Mouse (Mus musculus): Measurements from ENCODE around the gene Ptger3. TPM values are rescaled to one million over a fixed set of nuclear protein-coding genes. Genes with fewer than 3 reads are reported as not detected.

The Ptger3 gene
- total RNA-seq (2021), result 10 to 100 TPM; 15.4 to 28.2 TPM
- long read RNA-seq, experiment 1, transcript Ptger3-202 (4 exons, 2,097 nt), result major isoform, 15 of 24 reads
- long read RNA-seq, experiment 1, transcript Ptger3-201 (3 exons, 3,148 nt), result minor isoform, 7 of 24 reads
- long read RNA-seq, experiment 1, partial matches to known transcripts, result 0 of 24 reads
- long read RNA-seq, experiment 1, other reads (novel, unspliced or antisense), result 2 of 24 reads
- long read RNA-seq, experiment 2, transcript Ptger3-202 (4 exons, 2,097 nt), result major isoform, 10 of 15 reads
- long read RNA-seq, experiment 2, partial matches to known transcripts, result 0 of 15 reads
- long read RNA-seq, experiment 2, other reads (novel, unspliced or antisense), result 2 of 15 reads

- DNase-seq, result peak; percentile 50 to 65
Measured at GRCm38 (mm10) chr3:157566725-157567565, at the start of gene Ptger3. Gene Ptger3, plus strand, starts transcription at chr3:157566892.

DNA sequence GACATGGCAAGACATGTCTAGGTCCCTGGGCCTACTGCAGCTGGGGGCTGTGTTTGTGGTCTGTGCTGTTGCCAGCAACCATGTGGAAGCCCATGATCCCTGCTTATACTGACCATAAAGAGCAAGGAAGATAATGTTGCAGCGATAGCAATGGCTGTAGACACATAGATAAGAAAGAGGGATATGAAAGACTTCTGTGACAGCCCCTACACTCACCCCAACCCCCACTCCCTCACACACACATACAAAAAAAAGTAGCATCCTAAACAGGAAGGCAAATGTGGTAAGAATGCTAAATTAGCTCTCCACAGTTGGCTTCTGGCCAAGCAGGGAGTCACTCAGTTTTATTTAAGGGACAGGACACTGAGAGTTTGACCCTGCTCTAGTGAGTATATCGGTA, 48.7 kb upstream of the Ptger3 start:
- DNase-seq, result no peak

- DNase-seq, result peak; percentile 17 to 43
Measured at GRCm38 (mm10) chr3:157520433-157520832, 46.3 kb upstream of the Ptger3 start.

DNA sequence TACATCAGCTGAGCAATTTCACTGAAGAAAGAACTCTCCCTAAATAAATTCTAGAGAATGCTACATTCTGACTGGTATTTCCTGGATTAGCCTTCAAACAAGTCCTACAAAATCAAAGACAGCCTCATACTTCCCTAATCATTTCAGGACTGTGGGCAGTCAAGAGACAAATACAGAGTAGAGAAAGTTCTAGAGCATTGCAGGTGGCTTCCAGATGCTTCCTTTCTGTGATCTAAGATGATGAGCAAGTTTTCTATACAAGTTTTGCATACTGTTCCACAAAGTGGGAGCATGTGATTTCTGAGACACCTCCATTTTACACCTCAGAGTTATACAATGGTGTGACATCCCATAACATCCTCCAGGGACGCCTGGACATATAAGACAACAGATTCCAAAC, 42.9 kb upstream of the Ptger3 start:
- no peak for DNase-seq

GRCm38 (mm10) chr3:157531585-157531984, 35.1 kb upstream of the Ptger3 start:
- DNase-seq, result no peak

- DNase-seq, result peak; percentile 94 to 97
Measured at GRCm38 (mm10) chr3:157533964-157534785, 32.5 kb upstream of the Ptger3 start, which contains the start of gene Zranb2. Gene Zranb2, plus strand, starts transcription at chr3:157534160.

DNA sequence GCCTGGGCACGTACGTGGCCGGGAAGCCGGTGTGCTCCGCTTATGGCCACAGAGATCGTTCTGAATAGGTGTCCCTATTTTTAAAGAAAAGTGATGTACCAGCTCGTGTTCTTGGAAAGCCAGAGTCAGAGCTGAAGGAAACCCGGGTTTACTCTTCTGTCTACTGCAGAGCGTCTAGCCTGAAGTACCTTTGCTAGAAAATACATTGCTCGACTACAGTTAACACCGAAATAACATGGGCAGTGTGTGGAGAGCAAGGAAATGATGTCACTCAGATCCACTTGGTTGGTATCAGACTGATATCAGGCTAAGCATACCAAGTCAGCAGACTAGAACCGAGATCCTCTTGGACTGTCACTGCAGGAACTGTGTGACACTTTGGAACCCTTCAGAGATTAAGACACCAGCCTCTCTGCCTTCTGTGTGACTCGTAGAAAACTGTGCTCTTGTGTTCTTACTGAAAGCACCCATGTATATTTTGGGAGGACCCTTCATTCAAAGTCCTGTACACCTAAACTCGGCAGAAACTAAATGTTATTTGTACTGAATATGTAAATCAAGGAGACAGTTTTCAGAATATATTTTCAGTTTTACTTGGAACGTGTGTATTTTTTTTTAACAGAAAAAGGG, 31.8 kb upstream of the Ptger3 start:
- DNase-seq, result peak in 1 of 2 experiments; percentile 6

GRCm38 (mm10) chr3:157549323-157549722, 17.4 kb upstream of the Ptger3 start:
- no peak for DNase-seq

DNA sequence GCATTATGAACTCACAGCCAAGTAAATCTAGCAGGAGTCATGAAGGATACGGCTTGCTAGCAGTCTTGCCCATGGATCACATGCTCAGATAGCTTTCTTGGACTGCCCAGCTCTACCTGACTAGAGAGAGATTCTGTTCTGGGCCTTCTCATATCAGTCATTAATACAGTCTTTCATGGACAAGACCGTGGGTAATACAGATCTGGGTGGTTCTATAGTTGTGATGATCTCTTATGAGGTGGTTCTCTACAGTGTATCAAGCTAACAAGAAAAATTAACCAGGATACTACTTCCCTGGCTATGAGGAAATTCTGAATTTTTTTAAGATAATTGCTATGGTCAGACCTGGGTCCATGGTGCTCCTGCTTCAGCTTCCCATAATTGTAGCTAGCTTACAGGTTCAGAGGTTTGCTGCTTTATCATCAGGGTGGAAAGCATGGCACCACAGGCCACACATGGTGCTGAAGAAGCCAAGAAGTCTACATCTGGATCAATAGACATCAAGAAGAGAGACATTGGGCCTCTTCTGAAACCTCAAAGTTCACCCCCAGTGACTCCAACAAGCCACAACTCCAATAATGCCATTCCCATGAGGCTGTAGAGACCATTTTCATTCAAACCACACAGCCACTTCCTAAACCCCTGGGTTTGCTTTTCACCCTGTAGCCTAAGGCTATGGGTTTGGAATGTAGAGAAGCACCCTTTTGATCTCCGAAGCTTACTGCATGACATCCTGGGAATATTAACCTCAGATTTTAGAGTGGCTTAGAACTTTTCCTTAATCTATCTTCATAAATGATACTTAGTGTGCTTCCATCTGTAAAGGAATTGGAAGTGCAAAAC, 16.7 kb upstream of the Ptger3 start:
- DNase-seq, result no peak

GRCm38 (mm10) chr3:157565196-157565595, 1.5 kb upstream of the Ptger3 start:
- peak in 1 of 2 experiments; percentile 16 for DNase-seq

- peak in 1 of 2 experiments; percentile 2 for DNase-seq
Measured at GRCm38 (mm10) chr3:157567566-157568132, 957 bp downstream of the Ptger3 start.

DNA sequence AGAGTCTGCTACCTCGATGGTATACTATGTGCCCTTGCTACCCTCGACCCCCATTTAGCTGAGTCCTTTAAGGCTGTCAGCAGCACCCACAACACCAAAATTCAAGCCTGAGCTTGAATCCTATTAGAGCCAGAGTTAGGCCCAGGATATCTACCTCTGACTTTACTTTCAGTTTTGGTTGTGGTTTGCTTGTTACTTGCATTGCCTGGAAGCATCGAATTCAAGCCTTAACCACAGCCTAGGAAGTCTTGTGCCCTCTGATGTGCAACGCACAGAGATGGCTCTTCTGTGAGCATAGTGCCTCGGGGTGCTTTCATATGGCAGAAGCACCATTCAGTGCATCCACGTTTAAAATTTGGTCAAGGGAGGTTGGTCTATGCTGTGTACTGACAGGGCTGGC, 5.3 kb downstream of the Ptger3 start:
- DNase-seq, result no peak

DNA sequence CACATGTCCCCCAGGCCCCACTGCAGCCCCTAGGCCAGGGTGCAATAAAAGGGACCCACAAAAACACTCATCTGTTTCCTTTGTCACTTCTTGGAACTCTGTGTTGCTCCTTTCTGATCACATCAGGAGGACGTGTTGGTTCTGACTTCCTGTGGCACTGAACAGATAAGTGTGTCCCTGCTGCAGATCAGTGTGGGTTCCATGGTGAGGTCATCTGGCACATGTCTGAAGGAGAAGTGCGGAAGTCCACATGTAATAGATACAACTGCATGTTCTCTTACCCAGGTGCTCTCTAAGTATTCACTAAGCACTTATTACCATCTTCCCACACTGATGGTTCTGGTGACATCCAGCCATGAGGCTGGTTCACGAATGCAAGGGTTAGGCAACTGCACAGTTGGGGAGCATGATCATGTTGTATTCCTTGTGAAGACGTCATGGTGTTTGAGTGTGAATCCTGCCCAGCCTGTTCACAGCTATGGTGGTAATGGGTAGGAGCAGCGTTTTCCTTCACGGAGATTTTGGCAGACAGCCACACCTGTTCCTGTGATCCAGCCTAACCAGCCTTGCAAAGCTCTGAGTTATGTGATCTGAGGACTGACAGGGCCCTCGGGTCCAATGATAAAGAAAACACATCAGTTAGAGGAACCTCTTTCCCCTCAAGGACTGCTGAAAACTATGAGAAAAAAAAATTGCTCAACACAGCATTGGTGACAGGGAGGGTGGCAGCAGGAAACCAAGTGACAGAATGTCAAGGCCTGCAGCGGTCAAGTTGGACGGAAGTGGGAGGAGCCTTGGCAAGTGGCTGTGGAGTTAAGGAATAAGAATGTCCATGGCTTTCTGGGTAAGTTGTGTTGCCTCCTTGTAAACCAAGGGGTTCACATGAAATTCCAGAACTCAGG, 9.0 kb downstream of the Ptger3 start:
- peak; percentile 52 to 79 for DNase-seq

DNA sequence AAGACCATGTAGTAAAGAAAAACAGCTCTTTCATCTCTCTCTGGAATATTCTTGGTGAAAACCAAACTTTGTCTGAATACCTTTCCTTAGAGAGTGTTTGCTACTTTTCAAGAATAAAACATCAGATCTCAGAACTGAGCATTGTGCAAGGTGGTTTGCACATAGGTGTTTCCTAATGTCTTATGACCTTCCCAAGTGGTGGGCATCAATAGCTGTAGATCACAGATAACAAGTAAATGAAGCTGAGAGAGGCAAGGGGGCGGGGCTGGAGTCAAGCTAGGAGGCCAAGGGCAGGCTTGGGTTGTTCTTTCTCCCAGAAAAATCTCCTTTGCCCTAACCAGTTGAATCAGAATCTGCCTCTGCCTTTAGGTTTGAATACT, 9.6 kb downstream of the Ptger3 start:
- DNase-seq, result peak in 1 of 2 experiments; percentile 5

DNA sequence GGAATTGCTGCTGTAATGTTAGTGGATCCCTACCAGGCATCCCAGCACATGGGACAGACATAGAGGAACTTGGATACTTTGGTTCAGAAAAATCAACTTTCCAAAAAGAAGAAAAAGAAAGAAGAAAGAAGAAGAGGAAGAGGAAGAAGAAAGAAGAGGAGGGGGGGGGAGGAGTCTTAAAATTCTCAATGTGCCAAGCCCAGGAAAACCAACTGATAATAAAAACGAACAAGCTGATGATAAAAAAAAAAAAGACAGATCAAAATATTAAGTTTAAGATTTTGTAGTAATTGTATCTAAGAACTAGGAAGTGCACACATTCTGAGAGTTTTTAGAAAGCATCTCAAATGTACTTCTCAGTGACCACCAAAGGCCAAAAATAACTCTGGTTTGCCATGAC, 10.2 kb downstream of the Ptger3 start:
- DNase-seq, result no peak

DNA sequence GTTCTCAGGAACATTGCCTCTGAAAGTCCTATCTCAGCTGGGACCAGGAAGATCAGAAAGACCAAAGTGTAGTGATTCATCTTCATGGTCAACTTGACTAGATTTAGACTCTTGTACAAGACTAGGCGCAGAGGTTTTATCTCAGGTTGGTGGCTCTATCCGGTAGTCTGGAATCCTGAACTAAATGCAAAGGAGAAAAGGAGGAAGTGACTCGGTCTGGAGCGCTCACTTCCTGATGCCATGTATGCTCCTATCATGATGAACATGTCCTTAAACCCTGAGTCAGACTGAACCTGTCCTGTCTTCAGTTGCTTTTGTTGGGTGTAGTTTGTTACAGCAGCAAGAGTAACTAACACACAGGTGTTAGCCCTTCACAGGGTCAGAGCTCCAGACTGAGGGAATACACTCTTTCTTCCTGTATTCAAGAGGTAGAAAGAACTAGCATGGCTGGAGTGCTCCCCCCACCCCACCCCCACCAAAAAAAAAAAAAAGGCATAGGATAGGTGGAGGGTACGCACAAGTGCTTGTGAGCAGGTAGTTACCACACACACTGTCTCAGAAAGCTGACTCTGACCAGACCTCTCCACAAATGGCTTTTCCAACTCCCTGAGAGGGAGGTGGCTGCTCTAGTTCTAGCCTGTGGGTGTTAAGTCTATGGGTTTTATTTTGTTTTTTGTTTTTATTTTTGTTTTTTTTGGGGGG, 11.9 kb downstream of the Ptger3 start:
- no peak for DNase-seq

DNA sequence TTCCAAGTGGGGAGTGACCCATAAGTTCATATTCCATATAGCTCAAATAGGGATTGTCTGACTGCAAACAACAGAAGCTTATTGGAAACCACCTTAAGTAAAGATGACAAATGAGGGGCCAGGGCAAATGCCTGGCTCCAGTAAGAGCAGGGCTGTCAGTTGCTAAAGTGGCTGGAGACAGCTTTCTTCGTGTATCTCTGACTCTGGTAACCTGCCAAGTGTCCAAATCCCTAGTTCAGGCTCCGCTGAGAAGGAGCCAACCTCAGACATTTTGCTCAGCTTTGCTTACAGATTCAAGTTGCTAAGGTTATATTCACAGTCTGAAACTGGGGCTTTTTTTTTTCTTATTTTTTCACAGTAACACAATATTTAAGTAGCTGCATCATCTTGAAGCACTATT, 12.7 kb downstream of the Ptger3 start:
- DNase-seq, result no peak

DNA sequence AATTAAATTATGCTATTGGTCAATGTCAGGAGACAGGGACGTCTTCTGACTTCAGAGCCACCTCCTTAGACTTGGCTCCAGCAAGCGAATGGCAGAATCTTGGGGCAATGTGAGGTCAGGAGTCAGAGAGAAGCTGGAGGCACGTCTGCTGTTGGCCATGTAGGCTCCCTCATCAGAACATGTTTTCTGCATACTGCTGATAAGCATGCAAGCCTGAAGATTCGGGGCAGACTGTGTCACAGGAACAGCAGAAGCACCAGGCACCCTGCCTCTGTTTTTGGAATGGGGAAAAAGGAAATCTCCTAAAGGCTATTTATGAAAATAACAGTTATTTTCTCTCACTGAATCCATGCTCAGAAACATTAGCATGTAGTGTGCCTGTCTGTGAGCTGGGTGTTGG, 13.6 kb downstream of the Ptger3 start:
- DNase-seq, result no peak

GRCm38 (mm10) chr3:157581755-157582154, 15.1 kb downstream of the Ptger3 start:
- peak; percentile 12 to 18 for DNase-seq
